Mouse (Mus musculus) small intestine, adult 2 months (tissue): ENCODE measurements around the gene Ap2a2. TPM values are rescaled to one million over a fixed set of nuclear protein-coding genes. Genes with fewer than 3 reads are reported as not detected.

Experiments used
- H3K27ac ChIP-seq: fragments of 200-500 bp; 2 replicates; pipeline ENCODE4 v1.5.1; 2012; ENCODE audit warnings: low read depth, low read length, control low read depth, inconsistent platforms; ENCODE audit not compliant: insufficient read depth
- H3K27me3 ChIP-seq: fragments of 200-500 bp; 2 replicates; pipeline ENCODE4 v1.6.1; 2012; ENCODE audit warnings: mild to moderate bottlenecking, moderate library complexity, low read length, inconsistent platforms; ENCODE audit not compliant: control insufficient read depth, insufficient read depth
- H3K36me3 ChIP-seq: fragments of 200-500 bp; 2 replicates; pipeline ENCODE4 v1.6.1; 2012; ENCODE audit warnings: mild to moderate bottlenecking, low read length, control low read depth, inconsistent platforms; ENCODE audit not compliant: control insufficient read depth, insufficient read depth
- H3K4me1 ChIP-seq: fragments of 200-500 bp; 2 replicates; pipeline ENCODE4 v1.6.1; 2012; ENCODE audit warnings: low read length, inconsistent platforms, mixed read lengths; ENCODE audit not compliant: control insufficient read depth, insufficient read depth, insufficient read length
- H3K4me3 ChIP-seq: fragments of 200-500 bp; 2 replicates; pipeline ENCODE4 v1.5.1; 2012; ENCODE audit warnings: low read depth, mild to moderate bottlenecking, control low read depth, inconsistent platforms, low read length, moderate library complexity
- CTCF ChIP-seq: fragments of 200-500 bp; IDR thresholded peaks from 2 replicates; pipeline ENCODE4 v1.5.1; 2012; ENCODE audit warnings: low read depth, mild to moderate bottlenecking, control low read depth, inconsistent platforms, low read length, moderate library complexity, mixed read lengths; ENCODE audit not compliant: insufficient replicate concordance, insufficient read length; ENCODE audit errors: extremely low read depth
- POLR2A ChIP-seq: fragments of 200-500 bp; IDR thresholded peaks from 2 replicates; pipeline ENCODE4 v1.6.1; 2012; ENCODE audit warnings: low read depth, mild to moderate bottlenecking, control low read depth, inconsistent platforms, low read length, moderate library complexity
- WGBS: fragments of 180-500 bp; shearing (Covaris S2); methylation state at CpG from one replicate; pipeline ENCODE4 v1.1.7; 2018; 5-methylcytosine and 5-hydroxymethylcytosine counted together
- polyA plus RNA-seq: library from polyadenylated mRNA; depleted of rRNA; stranded (reverse); fragments of >200 nt; gene quantifications from 2 replicates; pipeline ENCODE4 v1.2.3, GENCODE M21; 2012

Gene Ap2a2
- polyA plus RNA-seq, 1 experiment, result 109 TPM

- Histone ChIP-seq H3K36me3 (peaks cover 39% of the 10 kb centered on the region), H3K4me3 (no peak overlapping the region), H3K27me3 (no peaks in the 10 kb centered on the region), H3K4me1 (no peaks in the 10 kb centered on the region), H3K27ac (no peak overlapping the region)
- 64% methylated on average over 6 of the region's 6 CpGs for WGBS
- no peak; the same call in 1 of the 2 replicates for TF ChIP-seq POLR2A
- peak; percentile 73; the same call in 1 of the 2 replicates for TF ChIP-seq CTCF
These were observed 37.0 kb upstream of the Ap2a2 start for GRCm38 (mm10) chr7:141524760-141525579.

- H3K27ac ChIP-seq, result no peak overlapping the region
- 90% methylated on average over 4 of the region's 4 CpGs for WGBS
- TF ChIP-seq POLR2A (no peak), CTCF (no peak)
- H3K4me3 ChIP-seq, result no peak overlapping the region
- no peaks in the 10 kb centered on the region for H3K27me3 ChIP-seq
- no peaks in the 10 kb centered on the region for H3K4me1 ChIP-seq
- H3K36me3 ChIP-seq, result peaks cover 39% of the 10 kb centered on the region
These were observed 36.4 kb upstream of the Ap2a2 start for GRCm38 (mm10) chr7:141525580-141525925.

- H3K27me3 ChIP-seq, result no peaks in the 10 kb centered on the region
- H3K4me3 ChIP-seq, result no peak overlapping the region
- WGBS, result 20% methylated on average over 1 of the region's 1 CpGs
- peak overlapping the region; percentile 90 for H3K27ac ChIP-seq
- H3K36me3 ChIP-seq, result 0 out of 2 replicates have a peak, but pooled peaks cover 3% of the 10 kb centered on the region
- peaks cover 24% of the 10 kb centered on the region; the same call in 1 of the 2 replicates for H3K4me1 ChIP-seq
- no peak for TF ChIP-seq CTCF
- TF ChIP-seq POLR2A, result no peak
These were observed 26.4 kb upstream of the Ap2a2 start for GRCm38 (mm10) chr7:141535570-141535969.

- peaks cover 34% of the 10 kb centered on the region; the same call in 1 of the 2 replicates for H3K4me1 ChIP-seq
- H3K27me3 ChIP-seq, result no peaks in the 10 kb centered on the region
- no peak for TF ChIP-seq POLR2A
- H3K4me3 ChIP-seq, result peak overlapping the region; percentile 76
- no peaks in the 10 kb centered on the region for H3K36me3 ChIP-seq
- peak overlapping the region; percentile 60 for H3K27ac ChIP-seq
- WGBS, result 1% methylated on average over 18 of the region's 18 CpGs
These were observed 23.0 kb upstream of the Ap2a2 start for GRCm38 (mm10) chr7:141538852-141539555.

GRCm38 (mm10) chr7:141539556-141540311, 22.2 kb upstream of the Ap2a2 start, which contains the start of gene Chid1:
Gene Chid1, minus strand, starts transcription at chr7:141539857.
- Histone ChIP-seq H3K4me3 (peak within 1 kb of the TSS; percentile 76), H3K27me3 (no peaks in the 10 kb centered on the region), H3K4me1 (peaks cover 36% of the 10 kb centered on the region; the same call in 1 of the 2 replicates), H3K36me3 (no peaks in the 10 kb centered on the region), H3K27ac (peak within 1 kb of the TSS; percentile 73)
- under 1% methylated on average over 46 of the region's 46 CpGs for WGBS
- TF ChIP-seq POLR2A (peak; percentile 82; the same call in 1 of the 2 replicates), CTCF (no peak)

- Histone ChIP-seq H3K4me1 (peaks cover 34% of the 10 kb centered on the region; the same call in 1 of the 2 replicates), H3K27ac (peak overlapping the region; percentile 73), H3K36me3 (no peaks in the 10 kb centered on the region), H3K27me3 (no peaks in the 10 kb centered on the region), H3K4me3 (peak overlapping the region; percentile 76)
- 35% methylated on average over 13 of the region's 13 CpGs for WGBS
- TF ChIP-seq CTCF (no peak), POLR2A (no peak)
These were observed 21.5 kb upstream of the Ap2a2 start for GRCm38 (mm10) chr7:141540312-141541081.
